Mouse (Mus musculus) spleen, adult 12 weeks (tissue): ENCODE data around the gene Tsen2.

ENCODE experiments used
- DNase-seq: peaks from one replicate; pipeline ENCODE4 v3.0.0; 2022; ENCODE audit warnings: low spot score

Gene Tsen2

GRCm38 (mm10) chr6:115541676-115542275 is 2.7 kb upstream of the Tsen2 start:
- DNase-seq, result no peak

- no peak for DNase-seq
These were observed 2.1 kb upstream of the Tsen2 start for GRCm38 (mm10) chr6:115542341-115542740.

- DNase-seq, result peak; percentile 31
These were observed 1.8 kb downstream of the Tsen2 start for GRCm38 (mm10) chr6:115546276-115546675.

GRCm38 (mm10) chr6:115555485-115555884 is 11.0 kb downstream of the Tsen2 start:
- DNase-seq, result no peak

- DNase-seq, result no peak
These were observed 13.7 kb downstream of the Tsen2 start for GRCm38 (mm10) chr6:115558176-115558575.

- DNase-seq, result no peak
These were observed 15.5 kb downstream of the Tsen2 start for GRCm38 (mm10) chr6:115559651-115560632.

- no peak for DNase-seq
These were observed 21.1 kb downstream of the Tsen2 start for GRCm38 (mm10) chr6:115565479-115566045.

- DNase-seq, result no peak
These were observed 29.7 kb downstream of the Tsen2 start for GRCm38 (mm10) chr6:115574171-115574570.

- no peak for DNase-seq
These were observed 32.9 kb downstream of the Tsen2 start for GRCm38 (mm10) chr6:115577407-115577806.

GRCm38 (mm10) chr6:115577941-115578340 is 33.5 kb downstream of the Tsen2 start:
- DNase-seq, result no peak

GRCm38 (mm10) chr6:115580810-115581209 is 36.3 kb downstream of the Tsen2 start:
- DNase-seq, result no peak

GRCm38 (mm10) chr6:115582328-115583115 is 38.1 kb downstream of the Tsen2 start:
- no peak for DNase-seq

GRCm38 (mm10) chr6:115583430-115584125 is 39.1 kb downstream of the Tsen2 start:
- DNase-seq, result no peak

GRCm38 (mm10) chr6:115584176-115584575 is 39.7 kb downstream of the Tsen2 start:
- no peak for DNase-seq

- no peak for DNase-seq
These were observed 41.9 kb downstream of the Tsen2 start for GRCm38 (mm10) chr6:115586321-115586720.

- DNase-seq, result no peak
These were observed 47.4 kb downstream of the Tsen2 start for GRCm38 (mm10) chr6:115591692-115592359.

- no peak for DNase-seq
These were observed 48.0 kb downstream of the Tsen2 start, which contains the start of gene Mkrn2os for GRCm38 (mm10) chr6:115592458-115592857. Gene Mkrn2os (minus strand): TSS chr6:115592576.

- no peak for DNase-seq
These were observed 48.8 kb downstream of the Tsen2 start for GRCm38 (mm10) chr6:115593252-115593651.

- no peak for DNase-seq
These were observed 50.0 kb downstream of the Tsen2 start for GRCm38 (mm10) chr6:115594463-115594862.

GRCm38 (mm10) chr6:115595667-115596066 is 51.2 kb downstream of the Tsen2 start:
- DNase-seq, result no peak

- no peak for DNase-seq
These were observed 56.9 kb downstream of the Tsen2 start for GRCm38 (mm10) chr6:115601322-115601714.
